In genomic region chr8:115199204-115199603, GRCm38 (mm10) we compare ENCODE assay signal across 22 mouse cellular contexts.
DNase-seq lines count a peak whose midpoint lies in the region; ATAC-seq and TF ChIP-seq lines count a peak whose summit lies in the region.
"Had no signal": no experiment of that assay in that cellular context is flagged by ENCODE, and none has a peak within 500 bp of the region (broad histone marks: within the 10 kb centered on the region; RNA-seq: fewer than 3 reads in every experiment).

No protein-coding gene starts in this region.

- H3K36me3 ChIP-seq in heart, embryonic 13.5 days = no peaks in the 10 kb centered on the region
- no peaks in the 10 kb centered on the region for H3K36me3 ChIP-seq in lung, embryonic 16.5 days (ENCODE audit: control insufficient read depth, insufficient read depth, low read length)
- H3K36me3 ChIP-seq in ES-E14 (ENCODE audit: control insufficient read depth, insufficient read depth, low read length, poor library complexity, severe bottlenecking) = no peaks in the 10 kb centered on the region
- H3K36me3 ChIP-seq: hindbrain, embryonic 13.5 days; liver, embryonic 13.5 days; stomach, embryonic 15.5 days had no signal

- peaks cover 36% of the 10 kb centered on the region for H3K27me3 ChIP-seq in heart, embryonic 13.5 days (replicated peaks)
- H3K27me3 ChIP-seq in lung, embryonic 16.5 days (ENCODE audit: control insufficient read depth, insufficient read depth, low read depth, low read length) = no peaks in the 10 kb centered on the region
- H3K27me3 ChIP-seq: stomach, embryonic 15.5 days had no signal

- ATAC-seq in heart, embryonic 13.5 days (ENCODE audit: extremely low read depth, insufficient number of reproducible peaks, low FRiP score, low TSS enrichment) = no peak
- ATAC-seq in lung, embryonic 16.5 days (ENCODE audit: low read depth) = no peak
- ATAC-seq in megakaryocyte progenitor cell, adult 5-6 weeks (replicated peaks; ENCODE audit: poor library complexity) = no peak
- ATAC-seq: activated CD4-positive, CD25-positive, alpha-beta regulatory T cell, adult 4 months; inflammation-experienced regulatory T-cells, adult 6 months had no signal

- H3K9ac ChIP-seq in heart, embryonic 13.5 days = no peak overlapping the region
- H3K9ac ChIP-seq in lung, embryonic 16.5 days (ENCODE audit: low read length) = no peak overlapping the region
- H3K9ac ChIP-seq in ES-E14 (ENCODE audit: insufficient read depth, low read depth, low read length, poor library complexity, severe bottlenecking) = no peak overlapping the region
- H3K9ac ChIP-seq: hindbrain, embryonic 13.5 days; liver, embryonic 13.5 days; stomach, embryonic 15.5 days had no signal

- no peak for DNase-seq in heart, adult 9 months (ENCODE audit: low spot score in 2 of 2)
- no peak for DNase-seq in lung, postnatal 14 days
- peak; percentile 68 for DNase-seq in ES-E14 (ENCODE audit: low read depth, low spot score)
- peak; percentile 78 for DNase-seq in brain, embryonic 14.5 days (ENCODE audit: low read depth)
- DNase-seq: adrenal gland, postnatal 14 days; B cell, adult 2 months; cerebellum, adult 11-12 months; cerebellum, postnatal 25 days; embryo, embryonic 11 days; gastrocnemius, postnatal 25 days; kidney, adult 2 months; kidney, postnatal 36 days; liver, embryonic 13.5 days; retina, postnatal 1 day; thymus, adult 2 months had no signal

- no peak overlapping the region for H3K4me3 ChIP-seq in heart, embryonic 13.5 days
- no peak overlapping the region for H3K4me3 ChIP-seq in lung, embryonic 16.5 days (ENCODE audit: low read length)
- H3K4me3 ChIP-seq in ES-E14 (ENCODE audit: insufficient read depth in 1 of 2, low read depth in 1 of 2, low read length in 2 of 2, poor library complexity in 1 of 2, severe bottlenecking in 1 of 2) = no peak overlapping the region
- H3K4me3 ChIP-seq: hindbrain, embryonic 13.5 days; liver, embryonic 13.5 days; stomach, embryonic 15.5 days had no signal

- peak overlapping the region; percentile 26 for H3K4me2 ChIP-seq in heart, embryonic 13.5 days
- H3K4me2 ChIP-seq in lung, embryonic 16.5 days (ENCODE audit: low read depth, low read length) = peak overlapping the region; percentile 23; the same call in 1 of the 2 replicates
- H3K4me2 ChIP-seq: hindbrain, embryonic 13.5 days; liver, embryonic 13.5 days; stomach, embryonic 15.5 days had no signal

- TF ChIP-seq POLR2A in brain, embryonic 14.5 days (IDR thresholded peaks at IDR 0.05; ENCODE audit: borderline replicate concordance, extremely low read depth, insufficient read depth, insufficient read length, poor library complexity, severe bottlenecking) = no peak

- no peaks in the 10 kb centered on the region for H3K9me3 ChIP-seq in heart, embryonic 13.5 days
- no peaks in the 10 kb centered on the region for H3K9me3 ChIP-seq in lung, embryonic 16.5 days (ENCODE audit: control insufficient read depth, low read length)
- no peaks in the 10 kb centered on the region for H3K9me3 ChIP-seq in ES-E14 (ENCODE audit: control insufficient read depth, insufficient read depth, low read depth, low read length)
- H3K9me3 ChIP-seq: hindbrain, embryonic 13.5 days; liver, embryonic 13.5 days; stomach, embryonic 15.5 days had no signal

- in situ Hi-C loops in ES-E14 (cut with MboI; ENCODE audit: low sequenced_read_pairs in 2 of 2, unreplicated experiment in 2 of 2) = no loop called here

- no peak overlapping the region for H3K27ac ChIP-seq in heart, embryonic 13.5 days (replicated peaks)
- H3K27ac ChIP-seq in lung, embryonic 16.5 days (ENCODE audit: low read length) = no peak overlapping the region
- H3K27ac ChIP-seq in ES-E14 (ENCODE audit: insufficient read depth, low read depth, low read length, poor library complexity, severe bottlenecking) = no peak overlapping the region
- H3K27ac ChIP-seq: hindbrain, embryonic 13.5 days; liver, embryonic 13.5 days; stomach, embryonic 15.5 days had no signal

- no peak for TF ChIP-seq CTCF in brain, embryonic 14.5 days (IDR thresholded peaks at IDR 0.05; ENCODE audit: borderline replicate concordance, extremely low read depth, insufficient read depth, insufficient read length)

- WGBS in heart, embryonic 13.5 days = 21% methylated on average over 4 of the region's 4 CpGs
- WGBS in lung, embryonic 16.5 days = 35% methylated on average over 4 of the region's 4 CpGs

- peaks cover 10% of the 10 kb centered on the region; the same call in 1 of the 2 replicates for H3K4me1 ChIP-seq in heart, embryonic 13.5 days
- peaks cover 2% of the 10 kb centered on the region; the same call in 1 of the 2 replicates for H3K4me1 ChIP-seq in lung, embryonic 16.5 days (replicated peaks; ENCODE audit: control insufficient read depth, insufficient read depth, low read length)
- H3K4me1 ChIP-seq in ES-E14 (ENCODE audit: control insufficient read depth in 2 of 2, insufficient read depth in 2 of 2, low read length in 2 of 2, poor library complexity in 1 of 2) = peaks cover 0 to 6% of the 10 kb centered on the region in 2 experiments; a peak in 1 of 4 replicates
- H3K4me1 ChIP-seq: liver, embryonic 13.5 days; stomach, embryonic 15.5 days had no signal

TF ChIP-seq in ES-E14, 5 proteins besides CTCF, POLR2A, EP300 and RAD21:
- no peak for TF ChIP-seq CHD2 (IDR thresholded peaks at IDR 0.05; ENCODE audit: low read depth, low read length)
- TF ChIP-seq ZC3H11A (IDR thresholded peaks at IDR 0.05; ENCODE audit: borderline replicate concordance, low read depth, low read length) = no peak
- no peak for TF ChIP-seq ZNF384 (IDR thresholded peaks at IDR 0.05; ENCODE audit: low read depth, low read length)
- no peak for TF ChIP-seq MAFK (IDR thresholded peaks at IDR 0.05; ENCODE audit: insufficient read depth, low read depth, low read length)
- TF ChIP-seq HCFC1 (IDR thresholded peaks at IDR 0.05; ENCODE audit: borderline replicate concordance, insufficient read depth, low read length) = no peak

Comparison
In these comparisons a context has a peak if more than half of its experiments do, and no peak if none do; other contexts are left out.
1. DNase-seq: peak in ES-E14 (single experiment) and brain, embryonic 14.5 days (single experiment); none in heart, adult 9 months (0 of 2) and lung, postnatal 14 days (single experiment).